Mouse (Mus musculus): Measurements from ENCODE around the gene Arhgap25.

DNA sequence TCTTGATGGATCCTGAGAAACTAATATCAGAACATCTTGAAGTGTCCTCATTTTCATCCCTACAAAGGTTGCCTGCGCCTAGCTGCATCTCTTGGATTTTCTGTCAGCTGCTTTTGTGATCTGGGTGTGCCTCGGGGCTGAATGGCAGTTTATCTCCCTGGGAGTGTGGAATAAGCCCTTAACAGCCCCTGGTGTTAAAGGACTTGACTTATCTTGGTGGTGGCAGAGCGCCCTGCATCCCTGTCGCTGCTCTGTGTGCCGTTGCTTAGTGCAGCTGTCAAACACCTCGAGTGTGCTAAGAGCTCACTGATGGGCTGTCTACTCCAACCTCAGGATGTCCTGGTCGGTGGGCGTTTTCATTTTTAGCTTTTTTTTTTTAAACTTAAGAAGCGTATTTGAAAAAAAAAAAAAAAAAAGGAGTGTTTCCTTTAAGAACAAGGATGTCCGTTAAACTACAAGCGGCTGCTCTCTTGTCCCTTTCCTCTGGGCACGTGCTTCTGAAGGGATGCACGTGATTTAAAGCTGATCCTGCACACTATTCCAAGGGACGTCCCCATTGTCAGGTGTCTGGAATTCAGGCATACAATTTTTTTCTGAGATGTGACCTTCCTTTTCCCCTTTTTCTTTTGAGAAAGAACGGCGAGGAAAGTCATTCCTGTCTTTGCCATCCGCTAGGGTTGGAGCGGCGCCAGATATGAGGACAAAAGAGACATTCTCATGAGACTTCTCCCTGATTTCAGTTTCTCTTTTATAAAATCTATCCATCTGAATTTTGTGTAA is 108.8 kb downstream of the Arhgap25 start:
- TF ChIP-seq CTCF (conservative IDR thresholded peaks at IDR 0.05; ENCODE audit: low read length) (no peak), POU5F1 (IDR thresholded peaks at IDR 0.05; ENCODE audit: borderline replicate concordance, low read length) (no peak), NANOG (IDR thresholded peaks at IDR 0.05; ENCODE audit: borderline replicate concordance, low read length) (no peak)

All from E14TG2a.4 (cell line).